Mouse (Mus musculus): ENCODE measurements around the gene Sec61a1. TPM values are rescaled to one million over a fixed set of nuclear protein-coding genes. Genes with fewer than 3 reads are reported as not detected.

The Sec61a1 gene
- 206 and 209 TPM in 2 replicates for polyA plus RNA-seq (2016; fragmentation: Nextera tagmentation; extraction: Ambion mirVana)

DNA sequence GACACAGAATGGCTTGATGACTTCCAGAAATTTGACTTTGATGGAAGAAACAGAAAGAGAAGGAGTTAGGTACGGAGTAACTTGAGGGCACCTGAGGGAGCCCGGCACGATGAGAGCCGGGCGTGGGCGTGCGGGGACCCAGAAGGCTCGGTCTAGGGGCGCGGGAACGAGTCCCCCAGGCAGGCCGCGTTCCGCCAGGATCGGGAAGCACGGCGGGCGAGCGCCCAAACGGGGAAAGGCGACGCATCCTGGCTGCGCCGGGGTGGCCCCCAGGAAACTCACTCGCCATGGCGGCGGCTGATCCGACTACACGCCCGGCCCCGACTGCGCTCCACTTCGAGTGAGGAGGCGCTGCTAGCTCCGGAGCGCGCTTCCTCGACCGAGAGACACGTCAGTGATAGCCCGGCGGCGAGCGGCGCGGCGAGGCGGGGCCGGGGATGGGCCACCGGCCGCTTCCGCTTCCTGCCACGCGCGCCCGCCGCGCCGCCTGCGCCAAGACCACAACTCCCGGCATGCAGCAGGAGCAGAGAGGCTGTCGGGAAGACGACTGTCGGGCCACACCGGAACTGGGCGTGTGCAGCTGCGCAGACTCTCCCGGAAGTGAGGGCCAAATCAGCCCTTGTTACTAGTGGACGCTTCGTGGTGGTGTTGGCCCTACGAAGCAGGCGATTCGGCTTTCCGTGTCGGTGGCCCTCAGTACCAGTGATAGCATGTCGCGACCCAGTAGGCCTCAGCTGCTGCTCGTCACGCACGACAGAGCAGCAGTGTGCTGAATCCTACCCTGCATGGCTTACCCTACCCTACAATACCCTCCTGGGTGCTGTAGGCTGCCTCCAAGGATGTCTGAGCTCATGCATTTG is at the start of gene Sec61a1:
Gene Sec61a1 (minus strand): TSS at position 502 of the 860 bp plus-strand sequence.
- no peaks in the 10 kb centered on the region for H3K27me3 ChIP-seq (replicated peaks)
- H3K36me3 ChIP-seq = peaks cover 24% of the 10 kb centered on the region
- H3K4me2 ChIP-seq = peak within 1 kb of the TSS; percentile 88
- under 1% methylated on average over 80 of the region's 80 CpGs for WGBS
- no peaks in the 10 kb centered on the region for H3K9me3 ChIP-seq (replicated peaks)
- H3K4me1 ChIP-seq (replicated peaks) = peaks cover 43% of the 10 kb centered on the region
- ATAC-seq (ENCODE audit: insufficient number of reproducible peaks, low FRiP score) = peak; percentile 95
- H3K9ac ChIP-seq = peak within 1 kb of the TSS; percentile 96
- H3K4me3 ChIP-seq = peak within 1 kb of the TSS; percentile 88
- peak within 1 kb of the TSS; percentile 87 for H3K27ac ChIP-seq (ENCODE audit: poor library complexity, severe bottlenecking)

DNA sequence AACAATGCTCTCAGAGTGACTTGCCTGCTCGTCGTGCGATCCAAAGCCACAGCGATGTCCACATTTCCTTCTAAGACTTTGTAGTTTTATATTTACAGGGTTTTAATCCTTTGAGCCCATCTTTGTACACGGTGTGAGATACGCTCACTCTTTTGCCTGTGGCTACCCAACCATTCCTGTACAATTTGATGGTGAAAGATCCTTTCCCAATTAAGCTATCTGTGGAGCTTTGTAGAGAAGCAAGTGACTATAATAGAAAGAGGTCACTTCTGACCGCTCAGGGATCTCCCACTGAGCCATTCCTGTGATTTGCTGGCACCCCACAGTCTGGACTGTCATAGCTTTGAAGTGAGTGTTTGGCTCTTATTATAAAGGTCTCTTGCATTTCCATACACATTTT is 48.0 kb upstream of the Sec61a1 start:
- H3K4me2 ChIP-seq = peak overlapping the region; percentile 47; the same call in 1 of the 2 replicates
- H3K27ac ChIP-seq (ENCODE audit: poor library complexity, severe bottlenecking) = no peak overlapping the region
- 18% methylated on average over 7 of the region's 7 CpGs for WGBS
- no peak overlapping the region for H3K9ac ChIP-seq
- H3K4me1 ChIP-seq (replicated peaks) = peaks cover 8% of the 10 kb centered on the region; the same call in 1 of the 2 replicates
- no peak overlapping the region for H3K4me3 ChIP-seq
- H3K36me3 ChIP-seq = no peaks in the 10 kb centered on the region
- no peak for ATAC-seq (ENCODE audit: insufficient number of reproducible peaks, low FRiP score)
- peaks cover 22% of the 10 kb centered on the region for H3K27me3 ChIP-seq (replicated peaks)
- H3K9me3 ChIP-seq (replicated peaks) = no peaks in the 10 kb centered on the region

GRCm38 (mm10) chr6:88565033-88565432 is 46.3 kb upstream of the Sec61a1 start:
- Histone ChIP-seq H3K4me3 (no peak overlapping the region), H3K4me2 (no peak overlapping the region), H3K9me3 (replicated peaks) (no peaks in the 10 kb centered on the region), H3K36me3 (no peaks in the 10 kb centered on the region), H3K27ac (ENCODE audit: poor library complexity, severe bottlenecking) (no peak overlapping the region), H3K4me1 (replicated peaks) (peaks cover 8% of the 10 kb centered on the region; the same call in 1 of the 2 replicates), H3K27me3 (replicated peaks) (peaks cover 22% of the 10 kb centered on the region), H3K9ac (no peak overlapping the region)
- WGBS = 26% methylated on average over 6 of the region's 6 CpGs
- ATAC-seq (ENCODE audit: insufficient number of reproducible peaks, low FRiP score) = no peak

DNA sequence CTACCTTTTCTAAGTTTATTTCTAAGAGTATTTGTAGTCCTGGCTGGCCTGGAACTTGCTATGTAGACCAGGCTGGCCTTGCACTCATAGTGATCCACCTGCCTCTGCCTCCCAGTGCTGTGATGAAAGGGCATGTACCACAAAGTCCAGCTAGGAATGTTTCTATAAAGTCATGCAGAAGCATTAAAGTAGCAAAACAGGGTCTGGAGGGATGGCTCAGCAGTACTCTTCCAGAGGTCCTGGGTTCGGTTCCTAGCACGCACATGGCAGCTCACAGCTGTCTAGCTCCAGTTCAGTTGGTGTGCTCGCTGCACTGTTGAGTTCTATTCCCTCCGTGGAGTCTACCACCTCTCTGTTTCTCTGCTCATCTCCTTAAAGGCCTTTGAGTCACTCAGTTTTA is 41.5 kb upstream of the Sec61a1 start:
- Histone ChIP-seq H3K9me3 (replicated peaks) (no peaks in the 10 kb centered on the region), H3K4me1 (replicated peaks) (no peaks in the 10 kb centered on the region), H3K9ac (no peak overlapping the region), H3K27ac (ENCODE audit: poor library complexity, severe bottlenecking) (no peak overlapping the region), H3K36me3 (no peaks in the 10 kb centered on the region), H3K27me3 (replicated peaks) (peaks cover 18% of the 10 kb centered on the region), H3K4me2 (no peak overlapping the region), H3K4me3 (no peak overlapping the region)
- WGBS = 84% methylated on average over 4 of the region's 4 CpGs
- ATAC-seq (ENCODE audit: insufficient number of reproducible peaks, low FRiP score) = no peak

DNA sequence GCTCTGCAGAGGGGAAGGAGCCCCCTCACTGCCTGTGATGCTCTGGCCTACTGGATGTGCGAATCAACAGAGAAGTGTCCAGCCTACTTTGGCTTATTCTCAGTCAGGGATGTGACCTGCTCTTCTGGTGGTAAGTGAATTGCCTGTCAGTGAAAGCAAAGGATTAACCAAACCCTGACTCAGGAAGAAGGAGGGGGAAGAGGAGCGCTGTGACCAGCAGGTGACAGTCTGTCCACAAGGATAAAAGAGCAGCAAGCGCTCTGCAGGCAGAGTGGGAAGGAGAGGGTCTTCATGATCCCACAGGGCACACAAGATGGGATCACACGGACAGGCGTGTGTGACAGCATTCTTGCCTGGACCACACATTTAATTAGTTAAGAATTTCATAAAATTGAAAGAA is 41.0 kb upstream of the Sec61a1 start:
- Histone ChIP-seq H3K9me3 (replicated peaks) (no peaks in the 10 kb centered on the region), H3K27me3 (replicated peaks) (peaks cover 16% of the 10 kb centered on the region), H3K4me2 (no peak overlapping the region), H3K9ac (no peak overlapping the region), H3K4me1 (replicated peaks) (no peaks in the 10 kb centered on the region), H3K36me3 (no peaks in the 10 kb centered on the region), H3K4me3 (no peak overlapping the region), H3K27ac (ENCODE audit: poor library complexity, severe bottlenecking) (no peak overlapping the region)
- 39% methylated on average over 5 of the region's 5 CpGs for WGBS
- no peak for ATAC-seq (ENCODE audit: insufficient number of reproducible peaks, low FRiP score)

DNA sequence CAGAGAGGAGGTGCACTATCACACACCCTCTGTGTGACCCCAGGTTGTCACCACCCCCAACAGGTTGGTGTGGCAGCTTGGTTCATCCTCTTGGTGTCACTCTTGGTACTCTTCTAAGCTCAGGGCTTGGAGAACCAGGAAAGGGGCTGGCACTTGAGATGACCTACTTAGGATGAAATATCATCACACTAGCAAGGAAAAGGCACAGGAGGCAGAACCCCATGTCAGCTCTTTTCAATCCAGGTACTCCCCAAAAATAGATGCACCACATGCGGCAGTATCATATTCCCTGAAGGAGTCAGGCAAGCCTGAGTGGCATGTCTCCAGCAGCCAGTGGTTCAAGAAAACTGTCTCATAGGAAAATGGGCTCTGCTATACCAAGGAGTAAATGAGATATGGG is 39.4 kb upstream of the Sec61a1 start:
- no peak for ATAC-seq (ENCODE audit: insufficient number of reproducible peaks, low FRiP score)
- Histone ChIP-seq H3K27me3 (replicated peaks) (0 out of 2 replicates have a peak, but pooled peaks cover 10% of the 10 kb centered on the region), H3K9me3 (replicated peaks) (no peaks in the 10 kb centered on the region), H3K4me1 (replicated peaks) (no peaks in the 10 kb centered on the region), H3K4me2 (no peak overlapping the region), H3K27ac (ENCODE audit: poor library complexity, severe bottlenecking) (no peak overlapping the region), H3K36me3 (no peaks in the 10 kb centered on the region), H3K4me3 (no peak overlapping the region), H3K9ac (no peak overlapping the region)
- WGBS = 76% methylated on average over 1 of the region's 1 CpGs

- 20% methylated on average over 4 of the region's 4 CpGs for WGBS
- no peak overlapping the region for H3K27ac ChIP-seq (ENCODE audit: poor library complexity, severe bottlenecking)
- no peak for ATAC-seq (ENCODE audit: insufficient number of reproducible peaks, low FRiP score)
- H3K4me3 ChIP-seq = no peak overlapping the region
- 0 out of 2 replicates have a peak, but pooled peaks cover 10% of the 10 kb centered on the region for H3K27me3 ChIP-seq (replicated peaks)
- H3K4me2 ChIP-seq = no peak overlapping the region
- H3K9ac ChIP-seq = no peak overlapping the region
- no peaks in the 10 kb centered on the region for H3K36me3 ChIP-seq
- no peaks in the 10 kb centered on the region for H3K4me1 ChIP-seq (replicated peaks)
- no peaks in the 10 kb centered on the region for H3K9me3 ChIP-seq (replicated peaks)
These were observed 38.8 kb upstream of the Sec61a1 start for GRCm38 (mm10) chr6:88557548-88557947.

DNA sequence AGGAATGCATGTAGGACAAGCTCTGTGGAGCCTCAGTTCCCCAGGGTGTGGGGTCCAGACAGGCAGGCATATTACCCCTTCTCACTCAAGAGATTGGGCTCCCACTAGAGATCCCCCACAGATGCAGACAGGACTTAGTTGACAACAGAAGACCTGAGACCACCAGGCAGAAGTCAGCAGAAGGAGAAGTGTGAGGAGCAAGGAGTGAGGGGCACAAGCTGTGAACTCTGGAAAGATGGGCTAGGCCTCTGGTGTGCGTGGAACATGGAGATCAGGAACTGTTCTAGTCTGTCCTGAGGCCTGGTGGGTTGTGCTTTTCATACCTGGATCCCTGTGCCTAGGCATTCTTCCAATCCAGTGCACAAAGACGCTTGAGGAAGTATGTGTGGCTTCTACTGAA is 31.2 kb upstream of the Sec61a1 start:
- WGBS = 77% methylated on average over 2 of the region's 2 CpGs

DNA sequence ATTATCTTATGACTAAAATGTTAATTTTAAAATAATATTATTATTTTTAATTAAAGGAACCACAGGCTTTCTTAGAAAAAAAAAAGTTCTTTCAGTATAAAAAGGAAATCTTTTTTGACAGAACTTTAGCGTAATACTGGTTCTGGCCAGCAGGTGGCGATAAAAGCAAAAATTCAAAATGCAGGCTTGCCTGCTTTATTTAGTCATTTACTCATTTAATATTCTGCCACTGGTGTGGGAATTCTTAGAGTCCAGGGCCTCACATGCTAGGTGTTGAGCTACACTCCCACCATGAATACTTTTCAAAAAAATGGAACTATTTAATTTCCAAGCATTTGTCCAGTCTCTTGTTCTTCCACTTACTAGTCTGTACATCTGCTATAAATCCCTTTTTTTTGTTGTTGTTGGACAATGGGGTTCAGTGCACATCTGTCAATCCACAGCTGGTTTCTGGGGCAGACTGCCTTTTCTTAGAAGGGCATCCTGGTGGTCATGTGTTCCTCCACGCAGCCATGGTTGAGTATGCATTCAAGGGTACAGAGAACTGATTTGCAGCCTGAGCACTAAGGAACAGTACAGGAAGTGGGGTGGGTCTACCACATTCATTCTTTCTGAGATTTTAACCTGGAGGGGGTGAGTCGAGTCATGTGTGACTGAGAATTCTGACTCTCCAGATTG is 30.6 kb upstream of the Sec61a1 start:
- peaks cover 14% of the 10 kb centered on the region for H3K4me1 ChIP-seq (replicated peaks)
- H3K9ac ChIP-seq = no peak overlapping the region
- H3K4me3 ChIP-seq = no peak overlapping the region
- H3K4me2 ChIP-seq = no peak overlapping the region
- peaks cover 32% of the 10 kb centered on the region for H3K27me3 ChIP-seq (replicated peaks)
- no peak for ATAC-seq (ENCODE audit: insufficient number of reproducible peaks, low FRiP score)
- no peaks in the 10 kb centered on the region for H3K9me3 ChIP-seq (replicated peaks)
- 33% methylated on average over 4 of the region's 4 CpGs for WGBS
- no peak overlapping the region for H3K27ac ChIP-seq (ENCODE audit: poor library complexity, severe bottlenecking)
- no peaks in the 10 kb centered on the region for H3K36me3 ChIP-seq

More for the DNA sequence above, 31.2 kb upstream of the Sec61a1 start:
- Histone ChIP-seq H3K4me3 (no peak overlapping the region), H3K4me1 (replicated peaks) (peaks cover 7% of the 10 kb centered on the region), H3K27ac (ENCODE audit: poor library complexity, severe bottlenecking) (no peak overlapping the region), H3K27me3 (replicated peaks) (peaks cover 27% of the 10 kb centered on the region), H3K9me3 (replicated peaks) (no peaks in the 10 kb centered on the region), H3K36me3 (no peaks in the 10 kb centered on the region), H3K9ac (no peak overlapping the region), H3K4me2 (no peak overlapping the region)
- no peak for ATAC-seq (ENCODE audit: insufficient number of reproducible peaks, low FRiP score)

- H3K4me1 ChIP-seq (replicated peaks) = peaks cover 14% of the 10 kb centered on the region
- H3K36me3 ChIP-seq = no peaks in the 10 kb centered on the region
- peaks cover 33% of the 10 kb centered on the region for H3K27me3 ChIP-seq (replicated peaks)
- no peak for ATAC-seq (ENCODE audit: insufficient number of reproducible peaks, low FRiP score)
- 70% methylated on average over 10 of the region's 10 CpGs for WGBS
- no peak overlapping the region for H3K27ac ChIP-seq (ENCODE audit: poor library complexity, severe bottlenecking)
- no peak overlapping the region for H3K4me3 ChIP-seq
- no peak overlapping the region for H3K4me2 ChIP-seq
- no peak overlapping the region for H3K9ac ChIP-seq
- no peaks in the 10 kb centered on the region for H3K9me3 ChIP-seq (replicated peaks)
These were observed 29.8 kb upstream of the Sec61a1 start for GRCm38 (mm10) chr6:88548405-88549049.

GRCm38 (mm10) chr6:88545397-88545790 is 26.7 kb upstream of the Sec61a1 start:
- no peaks in the 10 kb centered on the region for H3K9me3 ChIP-seq (replicated peaks)

More at GRCm38 (mm10) chr6:88545397-88545790, 26.7 kb upstream of the Sec61a1 start:
- Histone ChIP-seq H3K9ac (peak overlapping the region; percentile 3; the same call in 1 of the 2 replicates), H3K27me3 (replicated peaks) (peaks cover 43% of the 10 kb centered on the region), H3K4me2 (peak overlapping the region; percentile 22), H3K36me3 (no peaks in the 10 kb centered on the region), H3K27ac (ENCODE audit: poor library complexity, severe bottlenecking) (no peak overlapping the region), H3K4me1 (replicated peaks) (peaks cover 14% of the 10 kb centered on the region), H3K4me3 (no peak overlapping the region)
- WGBS = 22% methylated on average over 10 of the region's 10 CpGs
- no peak for ATAC-seq (ENCODE audit: insufficient number of reproducible peaks, low FRiP score)

Measured in heart, embryonic 12.5 days (tissue).